Mouse (Mus musculus): Measurements from ENCODE around the gene Ube2e1. TPM values are rescaled to one million over a fixed set of nuclear protein-coding genes. Genes with fewer than 3 reads are reported as not detected.
"Not testable (repeated sequence)": the region's sequence is repeated elsewhere in the genome, so short reads cannot be mapped to it uniquely, and the experiment has no call there.

Ube2e1 gene
- total RNA-seq, 2 experiments from 2014 or later, result 61.4 to 73.6 TPM

DNA sequence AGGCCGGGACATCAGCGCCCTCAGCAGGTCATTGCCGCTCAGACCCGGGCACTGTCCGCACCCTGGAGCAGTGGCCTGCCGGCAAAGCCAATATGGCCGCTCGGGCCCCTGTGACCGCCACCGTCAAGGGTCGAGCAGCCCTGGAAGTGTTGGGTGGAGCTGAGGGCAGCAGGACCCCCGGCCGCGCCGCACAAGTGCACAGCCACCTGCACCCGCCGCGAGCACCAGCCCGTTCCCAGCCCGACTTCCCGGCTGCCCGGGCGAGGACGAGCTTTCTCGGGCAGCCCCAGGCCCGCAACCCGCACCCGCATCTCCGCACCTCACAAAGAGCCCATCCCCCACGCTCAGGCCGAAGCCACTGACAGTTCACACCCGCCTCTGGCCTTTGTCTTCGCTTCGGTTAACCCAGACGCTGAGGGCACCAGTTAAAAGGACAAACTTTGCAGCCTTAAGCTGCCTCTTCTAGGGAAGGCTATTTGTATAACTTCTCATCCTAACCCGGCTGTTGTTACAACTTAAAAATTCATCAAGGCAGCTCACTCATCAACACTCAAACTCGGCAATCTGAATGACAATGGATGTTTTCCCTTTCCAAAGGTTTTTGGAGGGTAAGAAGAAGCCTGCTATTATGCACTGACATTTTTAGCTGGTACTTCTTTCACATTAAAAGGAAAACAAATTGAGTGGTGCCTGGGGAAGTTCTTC, 4.5 kb downstream of the Ube2e1 start:
- no peak for ATAC-seq (ENCODE audit: poor library complexity, severe bottlenecking)

GRCm38 (mm10) chr14:18317457-18318411, 13.9 kb downstream of the Ube2e1 start:
- no peak for ATAC-seq (ENCODE audit: poor library complexity, severe bottlenecking)

GRCm38 (mm10) chr14:18304165-18304564, 27.5 kb downstream of the Ube2e1 start:
- no peak for ATAC-seq (ENCODE audit: poor library complexity, severe bottlenecking)

DNA sequence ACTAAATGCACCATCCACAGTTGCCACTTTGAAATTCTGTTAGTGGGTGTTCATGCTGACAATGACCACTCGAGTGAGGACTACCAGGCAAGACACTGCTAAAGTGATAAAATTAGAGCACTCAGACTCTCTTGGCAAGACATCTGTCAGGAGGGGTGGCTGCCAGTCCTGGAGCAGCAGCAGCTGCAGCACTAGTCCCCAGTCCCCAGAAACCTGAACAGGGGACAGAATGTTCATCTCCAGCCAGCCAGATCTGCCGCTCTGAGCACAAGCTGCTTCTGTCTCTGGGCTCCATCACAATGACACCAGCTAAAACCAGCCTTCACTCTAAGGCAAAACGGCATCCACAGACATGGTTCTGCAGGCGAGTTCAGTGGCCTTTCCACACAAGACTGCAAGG, 28.4 kb downstream of the Ube2e1 start:
- ATAC-seq (ENCODE audit: poor library complexity, severe bottlenecking), result no peak

- ATAC-seq (ENCODE audit: poor library complexity, severe bottlenecking), result no peak
Measured at GRCm38 (mm10) chr14:18302750-18303149, 28.9 kb downstream of the Ube2e1 start.

DNA sequence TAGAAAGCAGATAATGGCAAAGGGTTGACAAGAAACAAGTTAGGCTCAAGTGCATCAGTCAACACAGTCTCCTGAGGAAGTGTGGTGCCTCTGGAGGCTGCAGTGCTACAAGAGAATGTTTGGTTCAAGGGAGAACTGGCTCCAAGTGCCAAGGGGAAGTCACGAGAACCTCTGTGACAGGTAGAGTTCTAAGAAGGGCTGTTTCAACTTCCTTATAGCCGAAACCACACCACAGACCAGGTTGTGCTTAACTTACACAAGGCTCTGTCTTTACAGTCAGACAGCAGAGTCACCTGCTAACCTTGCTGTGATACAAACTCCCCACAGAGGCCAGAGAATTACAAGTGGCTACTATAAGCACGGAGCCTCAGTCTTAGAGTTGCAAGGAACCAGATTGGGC, 30.1 kb downstream of the Ube2e1 start:
- peak; percentile 87 for ATAC-seq (ENCODE audit: poor library complexity, severe bottlenecking)

DNA sequence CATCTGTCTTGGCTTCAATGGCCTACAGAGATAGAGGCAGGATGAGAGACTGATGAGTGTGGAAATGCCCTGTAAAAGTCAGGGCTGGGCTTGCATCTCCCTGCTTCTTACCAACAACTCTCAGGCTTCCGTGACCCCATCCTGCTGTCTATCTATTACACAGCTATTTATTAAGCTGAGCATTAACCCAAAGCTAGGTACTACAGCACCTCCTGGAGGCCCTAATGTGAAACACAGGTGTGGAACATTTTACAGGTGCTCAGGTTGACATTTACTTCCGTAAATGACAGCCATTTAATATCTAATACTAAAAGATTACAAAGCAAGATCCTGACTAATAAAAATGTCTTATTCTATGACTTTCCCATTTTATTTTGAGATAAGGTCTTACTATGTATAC, 31.0 kb downstream of the Ube2e1 start:
- no peak for ATAC-seq (ENCODE audit: poor library complexity, severe bottlenecking)

- no peak for ATAC-seq (ENCODE audit: poor library complexity, severe bottlenecking)
Measured at GRCm38 (mm10) chr14:18298874-18299273, 32.8 kb downstream of the Ube2e1 start.

DNA sequence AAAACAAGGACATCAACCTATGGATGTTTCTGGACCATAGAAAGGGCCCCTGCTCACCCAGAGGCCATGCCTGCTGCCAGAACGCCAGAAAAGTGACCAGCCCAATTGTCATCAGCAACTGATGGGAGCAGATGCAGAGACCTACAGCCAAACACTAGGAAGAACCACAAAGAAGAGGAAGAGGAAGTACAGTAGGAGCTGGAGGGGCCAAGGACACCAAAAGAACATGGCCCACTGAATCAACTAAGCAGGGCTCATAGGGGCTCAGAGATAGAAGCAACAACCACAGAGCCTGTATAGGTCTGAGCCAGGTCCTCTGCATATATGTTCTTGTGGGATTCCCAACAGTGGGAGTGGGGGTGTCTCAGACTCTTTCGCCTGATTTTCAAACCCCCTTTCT, 34.2 kb downstream of the Ube2e1 start:
- peak; percentile 56 for ATAC-seq (ENCODE audit: poor library complexity, severe bottlenecking)

GRCm38 (mm10) chr14:18292578-18292977, 39.1 kb downstream of the Ube2e1 start:
- no peak for ATAC-seq (ENCODE audit: poor library complexity, severe bottlenecking)

- ATAC-seq (ENCODE audit: poor library complexity, severe bottlenecking), result no peak
Measured at GRCm38 (mm10) chr14:18292111-18292510, 39.5 kb downstream of the Ube2e1 start.

DNA sequence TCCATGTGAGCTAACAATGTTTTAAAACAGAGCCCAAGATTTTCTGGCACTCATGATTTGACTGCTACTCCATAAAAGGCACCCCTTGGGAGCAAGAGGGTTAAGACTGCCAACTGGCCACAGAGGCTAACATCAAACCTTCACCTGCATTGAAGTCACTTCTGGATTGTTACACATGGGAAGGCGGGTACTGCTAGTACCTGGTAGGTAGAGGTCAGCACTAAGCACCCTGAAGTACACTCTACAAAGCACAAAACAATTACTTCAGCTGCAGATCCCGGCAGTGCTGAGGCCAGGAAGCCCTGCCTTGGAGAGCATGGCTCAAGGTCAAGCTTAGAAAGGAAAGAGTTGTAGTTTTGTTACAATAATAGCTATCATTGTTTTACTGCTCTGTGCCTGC, 44.3 kb downstream of the Ube2e1 start:
- no peak for ATAC-seq (ENCODE audit: poor library complexity, severe bottlenecking)

DNA sequence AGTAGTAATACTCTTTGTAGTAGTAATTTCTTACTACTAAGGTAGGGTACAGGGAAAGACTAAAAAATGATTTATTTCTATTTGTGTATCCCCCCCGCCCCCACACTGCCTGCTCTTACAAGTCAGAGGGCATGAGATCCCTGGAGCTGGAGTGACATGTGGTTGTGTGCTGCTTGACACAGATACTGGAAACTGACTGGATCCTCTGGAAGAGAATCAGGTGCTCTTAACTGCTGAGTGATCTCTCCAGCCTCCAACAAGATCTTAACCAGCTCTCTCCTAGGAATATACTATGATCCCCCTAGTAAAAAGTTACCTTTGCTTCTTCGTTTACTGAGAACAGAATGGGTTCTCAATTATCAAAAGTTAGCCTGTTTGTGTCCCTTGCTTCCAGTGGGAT, 45.2 kb downstream of the Ube2e1 start:
- ATAC-seq (ENCODE audit: poor library complexity, severe bottlenecking), result no peak

GRCm38 (mm10) chr14:18285476-18285875, 46.2 kb downstream of the Ube2e1 start:
- no peak for ATAC-seq (ENCODE audit: poor library complexity, severe bottlenecking)

- 0 out of 2 replicates have a peak, but pooled peaks have one; percentile 33 for ATAC-seq (ENCODE audit: poor library complexity, severe bottlenecking)
Measured at GRCm38 (mm10) chr14:18284581-18284980, 47.1 kb downstream of the Ube2e1 start.

DNA sequence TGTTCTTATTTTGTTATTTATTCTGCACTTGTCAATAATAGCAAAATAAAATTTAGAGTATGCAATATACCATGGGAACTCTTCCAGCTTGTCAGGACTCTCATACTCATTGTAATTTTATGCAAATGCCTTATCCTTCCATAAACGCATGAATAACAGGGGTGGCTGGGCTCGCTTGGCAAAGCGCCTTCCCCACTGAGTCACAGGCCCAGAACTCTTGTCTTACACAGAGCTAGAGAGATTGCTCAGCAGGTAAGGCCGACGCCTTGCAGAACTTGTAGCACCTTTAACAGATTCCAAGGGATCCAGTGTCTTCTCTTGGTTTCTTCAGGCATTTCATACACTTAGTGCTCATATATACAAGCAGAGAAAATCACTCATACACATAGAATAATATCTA, 51.3 kb downstream of the Ube2e1 start:
- ATAC-seq (ENCODE audit: poor library complexity, severe bottlenecking), result no peak

DNA sequence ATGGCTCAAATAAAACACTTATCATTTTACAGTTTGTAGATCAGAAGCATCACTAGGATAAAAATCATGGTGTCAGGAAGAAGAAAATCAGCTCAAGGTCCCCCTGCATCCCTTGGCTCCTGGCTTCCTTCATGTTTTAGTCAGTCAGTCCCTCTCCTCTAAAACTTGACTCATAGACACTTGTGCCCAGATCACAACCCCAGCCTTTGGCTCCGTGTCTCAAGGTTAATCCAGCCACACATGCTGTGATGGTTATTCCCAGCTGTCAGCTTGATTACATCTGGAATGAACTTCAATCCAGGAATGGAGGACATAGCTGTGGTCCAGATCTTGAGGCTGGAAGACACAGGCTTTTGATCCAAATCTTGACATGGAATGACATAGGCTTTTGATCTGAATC, 57.1 kb downstream of the Ube2e1 start:
- ATAC-seq (ENCODE audit: poor library complexity, severe bottlenecking), result no peak

DNA sequence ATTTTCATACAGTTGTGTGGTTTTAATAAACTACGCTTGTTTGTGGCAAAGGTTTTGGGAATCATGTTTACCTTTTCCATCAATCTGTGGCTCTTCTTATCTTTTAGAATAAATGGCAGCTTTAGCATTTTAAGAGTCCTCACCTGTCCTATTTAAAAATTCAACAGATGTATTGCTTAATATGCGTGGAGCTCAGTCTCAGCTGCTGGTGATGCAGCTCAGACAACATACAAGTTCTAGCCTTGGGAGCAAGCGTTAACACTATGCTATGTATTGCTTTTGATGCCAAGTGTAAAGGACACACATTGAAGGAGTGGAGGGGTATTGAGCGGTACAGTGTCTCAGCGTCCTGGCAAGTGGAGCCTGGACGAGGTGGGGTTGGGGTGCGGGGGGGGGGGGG, 60.0 kb downstream of the Ube2e1 start:
- no peak for ATAC-seq (ENCODE audit: poor library complexity, severe bottlenecking)

DNA sequence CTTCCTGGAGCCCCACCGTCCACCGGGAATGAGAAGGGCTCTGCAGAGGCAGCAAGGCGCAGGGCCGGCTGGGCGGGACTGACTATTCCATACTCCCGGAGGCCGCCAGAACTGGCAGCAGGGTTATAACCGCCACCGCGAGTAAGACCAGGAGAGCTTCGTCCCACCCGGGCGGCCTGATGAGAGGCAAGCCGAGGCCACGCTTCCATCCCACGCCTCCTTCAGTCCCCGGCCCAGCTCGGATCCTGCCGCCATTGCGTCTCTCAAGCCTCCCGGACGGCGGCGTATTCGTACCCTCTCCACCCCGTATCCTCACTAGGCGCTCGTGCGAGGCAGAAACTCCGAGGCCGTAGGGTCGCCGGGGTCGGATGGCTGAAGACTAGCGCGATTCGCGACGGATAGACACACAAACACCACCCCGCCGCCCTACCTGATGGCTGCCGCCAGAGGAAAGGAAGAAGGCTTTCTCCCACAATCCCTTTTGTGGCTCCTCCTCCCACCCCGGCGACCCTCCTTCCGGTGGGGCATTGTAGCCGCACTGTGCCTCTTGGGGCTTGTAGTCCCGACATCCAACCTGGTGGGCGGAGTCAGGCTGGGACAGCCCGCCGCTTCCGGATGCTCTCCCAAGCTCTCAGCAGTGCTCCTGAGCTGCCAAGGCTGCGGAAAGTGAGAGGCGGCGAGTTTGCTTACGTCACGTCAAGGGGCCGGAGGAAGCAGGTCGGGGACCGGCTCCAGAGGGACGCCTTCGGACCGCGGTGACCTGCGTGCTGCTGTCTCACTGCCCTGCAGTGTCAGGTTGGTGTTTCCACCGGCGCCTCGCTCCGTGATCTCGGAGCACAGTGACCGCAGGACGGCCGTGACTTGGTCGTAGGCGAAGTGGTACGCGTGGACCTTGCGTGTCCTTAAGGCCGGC, 60.9 kb downstream of the Ube2e1 start, which contains the start of the genes Nkiras1 and Rpl15:
Gene Nkiras1, plus strand, starts transcription at position 608 of the 913 bp plus-strand sequence.
Gene Rpl15, minus strand, starts transcription at position 863 of the 913 bp plus-strand sequence.
- ATAC-seq (ENCODE audit: poor library complexity, severe bottlenecking), result peak; percentile 95

DNA sequence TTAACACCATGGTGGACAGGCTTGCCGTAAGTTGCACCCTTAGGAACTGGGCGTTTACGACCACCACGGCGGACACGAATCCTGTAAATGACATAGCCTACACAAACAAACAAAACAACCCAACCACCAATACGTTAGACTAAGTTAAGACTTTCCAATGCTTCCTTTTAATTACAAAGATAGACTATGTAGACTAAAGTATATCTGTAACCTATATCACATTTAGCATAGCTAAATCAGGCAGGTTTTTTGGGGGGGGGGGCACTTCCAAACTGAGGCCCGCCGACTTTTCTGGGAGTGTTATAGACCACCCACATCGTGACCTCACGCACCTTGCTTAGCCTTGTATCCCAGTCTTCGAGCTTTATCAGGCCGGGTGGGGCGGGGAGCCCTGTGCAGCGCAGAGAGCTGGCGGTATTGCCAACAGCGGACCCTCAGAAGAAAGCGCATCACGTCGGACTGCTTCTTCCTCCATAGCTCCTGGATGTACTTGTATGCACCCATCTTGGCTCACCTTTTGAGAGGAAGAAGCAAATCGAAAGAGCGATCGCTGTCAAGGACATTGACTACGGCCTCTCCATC, 61.6 kb downstream of the Ube2e1 start:
- ATAC-seq (ENCODE audit: poor library complexity, severe bottlenecking), result not testable (repeated sequence)
